Mouse (Mus musculus) hindbrain, embryonic 14.5 days (tissue): Measurements from ENCODE around the gene Vmn1r47. TPM values are rescaled to one million over a fixed set of nuclear protein-coding genes. Genes with fewer than 3 reads are reported as not detected.
"Not testable (repeated sequence)": the region's sequence is repeated elsewhere in the genome, so short reads cannot be mapped to it uniquely, and the experiment has no call there.

Experiments
- ATAC-seq: fragments of 200-750 bp; cut with Nextera tagmentation; 2 replicates; pipeline ENCODE4 v1.8.0; 2017; ENCODE audit warnings: moderate number of reproducible peaks, mild to moderate bottlenecking, moderate TSS enrichment, moderate library complexity; ENCODE audit not compliant: low FRiP score
- DNase-seq: peaks from one replicate; pipeline ENCODE4 v3.0.0-alpha.2; 2015; ENCODE audit warnings: low spot score
- H3K27ac ChIP-seq: fragments of 300-500 bp; sonication (generic); 2 replicates; pipeline ENCODE4 v1.5.1; 2014; ENCODE audit warnings: mild to moderate bottlenecking, moderate library complexity
- H3K27me3 ChIP-seq: fragments of 300-500 bp; sonication (generic); 2 replicates; pipeline ENCODE4 v1.6.1; 2014; ENCODE audit warnings: mild to moderate bottlenecking, low read length, mixed read lengths; ENCODE audit not compliant: control insufficient read depth, insufficient read depth
- H3K36me3 ChIP-seq: fragments of 300-500 bp; sonication (generic); replicated peaks from 2 replicates; pipeline ENCODE4 v1.6.1; 2014; ENCODE audit not compliant: control insufficient read depth, insufficient read depth
- H3K4me1 ChIP-seq: fragments of 300-500 bp; sonication (generic); replicated peaks from 2 replicates; pipeline ENCODE4 v1.6.1; 2014; ENCODE audit warnings: antibody characterized with exemption, low read length, mixed read lengths; ENCODE audit not compliant: control insufficient read depth, insufficient read depth
- H3K4me2 ChIP-seq: fragments of 300-500 bp; sonication (generic); replicated peaks from 2 replicates; pipeline ENCODE4 v1.6.1; 2014; ENCODE audit warnings: mild to moderate bottlenecking, moderate library complexity
- H3K4me3 ChIP-seq: fragments of 300-500 bp; sonication (generic); replicated peaks from 2 replicates; pipeline ENCODE4 v1.5.1; 2014; ENCODE audit warnings: mild to moderate bottlenecking, low read length
- H3K9ac ChIP-seq: fragments of 300-500 bp; sonication (generic); 2 replicates; pipeline ENCODE4 v1.6.1; 2014
- H3K9me3 ChIP-seq: fragments of 300-500 bp; sonication (generic); 2 replicates; pipeline ENCODE4 v1.6.1; 2016; ENCODE audit warnings: low read length; ENCODE audit not compliant: control insufficient read depth
- WGBS: fragments of 180-500 bp; shearing (Covaris S2); extraction: QIAGEN DNeasy Blood & Tissue Kit; methylation state at CpG from one replicate; pipeline ENCODE4 v1.1.7; 2014; 5-methylcytosine and 5-hydroxymethylcytosine counted together
- polyA plus RNA-seq: library from polyadenylated mRNA; unstranded; fragments of >200 nt; fragmentation: Nextera tagmentation; extraction: Ambion mirVana; gene quantifications from 2 replicates; pipeline ENCODE4 v1.2.1, GENCODE M21; 2014

Gene Vmn1r47
- polyA plus RNA-seq = not detected in 2 replicates

GRCm38 (mm10) chr6:90015847-90016246, at the start of gene Vmn1r47:
Gene Vmn1r47 (plus strand): TSS chr6:90016147.
- H3K9ac ChIP-seq, DNase-seq, H3K36me3 ChIP-seq, H3K9me3 ChIP-seq, H3K4me1 ChIP-seq, H3K27me3 ChIP-seq, H3K4me2 ChIP-seq, H3K4me3 ChIP-seq, H3K27ac ChIP-seq, ATAC-seq: not testable (repeated sequence)
- WGBS = 88% methylated on average over 1 of the region's 1 CpGs

- ATAC-seq (no peak), DNase-seq (no peak)
- no peaks in the 10 kb centered on the region for H3K4me1 ChIP-seq
- H3K36me3 ChIP-seq = no peaks in the 10 kb centered on the region
- H3K4me2 ChIP-seq = no peak overlapping the region
- no peak overlapping the region for H3K4me3 ChIP-seq
- no peak overlapping the region for H3K9ac ChIP-seq
- H3K27me3 ChIP-seq = no peaks in the 10 kb centered on the region
- 0 out of 2 replicates have a peak, but pooled peaks cover 15% of the 10 kb centered on the region for H3K9me3 ChIP-seq
- H3K27ac ChIP-seq = no peak overlapping the region
Measured at GRCm38 (mm10) chr6:89966341-89966740, 49.6 kb upstream of the Vmn1r47 start.

- WGBS = 74% methylated on average over 2 of the region's 2 CpGs
Measured at GRCm38 (mm10) chr6:89969013-89969412, 46.9 kb upstream of the Vmn1r47 start, which contains the start of gene Vmn1r46. Gene Vmn1r46 (plus strand): TSS chr6:89969313.

GRCm38 (mm10) chr6:89985989-89986388, 30.0 kb upstream of the Vmn1r47 start:
- no peak overlapping the region for H3K27ac ChIP-seq
- 13% methylated on average over 1 of the region's 1 CpGs for WGBS
- no peaks in the 10 kb centered on the region for H3K27me3 ChIP-seq
- no peak overlapping the region for H3K9ac ChIP-seq
- H3K4me2 ChIP-seq = no peak overlapping the region
- DNase-seq = no peak
- no peak for ATAC-seq
- no peaks in the 10 kb centered on the region for H3K4me1 ChIP-seq
- H3K9me3 ChIP-seq = no peaks in the 10 kb centered on the region
- H3K4me3 ChIP-seq = no peak overlapping the region
- no peaks in the 10 kb centered on the region for H3K36me3 ChIP-seq

More at GRCm38 (mm10) chr6:89969013-89969412, 46.9 kb upstream of the Vmn1r47 start, which contains the start of gene Vmn1r46:
- Histone ChIP-seq H3K9me3 (0 out of 2 replicates have a peak, but pooled peaks cover 15% of the 10 kb centered on the region), H3K4me3 (no peak within 1 kb of the TSS), H3K9ac (no peak within 1 kb of the TSS), H3K4me1 (no peaks in the 10 kb centered on the region), H3K4me2 (no peak within 1 kb of the TSS), H3K27me3 (no peaks in the 10 kb centered on the region), H3K36me3 (no peaks in the 10 kb centered on the region), H3K27ac (no peak within 1 kb of the TSS)
- no peak for ATAC-seq
- no peak for DNase-seq

- ATAC-seq, H3K9me3 ChIP-seq, H3K4me3 ChIP-seq, H3K4me1 ChIP-seq, H3K4me2 ChIP-seq, H3K9ac ChIP-seq, H3K27ac ChIP-seq, H3K27me3 ChIP-seq, H3K36me3 ChIP-seq, DNase-seq: not testable (repeated sequence)
- no CpG with 5 or more reads among the region's 2 CpGs for WGBS
Measured at GRCm38 (mm10) chr6:90036741-90037140, 20.8 kb downstream of the Vmn1r47 start, which contains the start of gene Vmn1r48. Gene Vmn1r48 (minus strand): TSS chr6:90036841.

Other genes with a start within 250 kb of the Vmn1r47 start
- gene Vmn1r42, start 139.7 kb upstream of the Vmn1r47 start, polyA plus RNA-seq = not detected in 2 replicates
- not detected in 2 replicates for gene Vmn1r43, start 139.7 kb upstream of the Vmn1r47 start, polyA plus RNA-seq
- gene Vmn1r44, start 132.5 kb upstream of the Vmn1r47 start, polyA plus RNA-seq = not detected in 2 replicates
- not detected in 2 replicates for gene Vmn1r45, start 75.5 kb upstream of the Vmn1r47 start, polyA plus RNA-seq
- gene Vmn1r46, start 46.8 kb upstream of the Vmn1r47 start, polyA plus RNA-seq = not detected in 2 replicates
- not detected in 2 replicates for gene Vmn1r48, start 20.7 kb downstream of the Vmn1r47 start, polyA plus RNA-seq
- not detected in 2 replicates for gene Vmn1r49, start 62.4 kb downstream of the Vmn1r47 start, polyA plus RNA-seq
- gene Vmn1r50, start 85.3 kb downstream of the Vmn1r47 start, polyA plus RNA-seq = not detected in 2 replicates
- 0.08 TPM in 2 replicates for gene Vmn1r51, start 106.4 kb downstream of the Vmn1r47 start, polyA plus RNA-seq
- gene Vmn1r52, start 158.7 kb downstream of the Vmn1r47 start, polyA plus RNA-seq = not detected in 2 replicates
- gene V1ra8, start 186.6 kb downstream of the Vmn1r47 start, polyA plus RNA-seq = not detected in 2 replicates
- not detected in 2 replicates for gene Vmn1r53, start 208.3 kb downstream of the Vmn1r47 start, polyA plus RNA-seq
- not detected in 2 replicates for gene Vmn1r54, start 230.2 kb downstream of the Vmn1r47 start, polyA plus RNA-seq